Mouse (Mus musculus) spleen, adult 2 months (tissue): ENCODE data around the gene Aspscr1. TPM values are rescaled to one million over a fixed set of nuclear protein-coding genes. Genes with fewer than 3 reads are reported as not detected.

Source experiments
- DNase-seq, 2 experiments: peaks; one replicate each; pipeline versions ENCODE4 v3.0.0 to v3.0.0-alpha.2; 2012 to 2021; ENCODE audit warnings: low spot score in 2 of 2, low read depth in 1 of 2
- H3K27ac ChIP-seq: fragments of 200-500 bp; 2 replicates; pipeline ENCODE4 v1.5.1; 2012; ENCODE audit warnings: low read length, inconsistent platforms; ENCODE audit not compliant: insufficient read depth
- H3K27me3 ChIP-seq: fragments of 200-500 bp; 2 replicates; pipeline ENCODE4 v1.6.1; 2012; ENCODE audit warnings: mild to moderate bottlenecking, moderate library complexity, low read length, inconsistent platforms; ENCODE audit not compliant: control insufficient read depth, insufficient read depth
- H3K36me3 ChIP-seq: fragments of 200-500 bp; 2 replicates; pipeline ENCODE4 v1.6.1; 2012; ENCODE audit warnings: mild to moderate bottlenecking, low read length, inconsistent platforms; ENCODE audit not compliant: control insufficient read depth, insufficient read depth
- H3K4me1 ChIP-seq: fragments of 200-500 bp; 2 replicates; pipeline ENCODE4 v1.6.1; 2011; ENCODE audit warnings: inconsistent platforms; ENCODE audit not compliant: control insufficient read depth, insufficient read depth, insufficient read length
- H3K4me3 ChIP-seq: fragments of 200-500 bp; 2 replicates; pipeline ENCODE4 v1.5.1; 2011; ENCODE audit warnings: mild to moderate bottlenecking, inconsistent platforms; ENCODE audit not compliant: insufficient read depth, insufficient read length; ENCODE audit errors: extremely low read depth
- CTCF ChIP-seq: fragments of 200-500 bp; IDR thresholded peaks from 2 replicates; pipeline ENCODE4 v1.5.1; 2011; ENCODE audit warnings: mild to moderate bottlenecking, inconsistent platforms; ENCODE audit not compliant: insufficient read depth, insufficient read length, insufficient replicate concordance; ENCODE audit errors: extremely low read depth
- POLR2A ChIP-seq: fragments of 200-500 bp; IDR thresholded peaks from 2 replicates; pipeline ENCODE4 v1.6.1; 2011; ENCODE audit warnings: low read depth, low read length, inconsistent platforms
- WGBS: fragments of 180-500 bp; shearing (Covaris S2); methylation state at CpG from one replicate; pipeline ENCODE4 v1.1.7; 2018; 5-methylcytosine and 5-hydroxymethylcytosine counted together
- polyA plus RNA-seq: library from polyadenylated mRNA; depleted of rRNA; stranded (reverse); fragments of >200 nt; gene quantifications from 2 replicates; pipeline ENCODE4 v1.2.3, GENCODE M21; 2012

Aspscr1 gene
- polyA plus RNA-seq, 1 experiment: 84.5 TPM

- Histone ChIP-seq H3K36me3 (peaks cover 9% of the 10 kb centered on the region; the same call in 1 of the 2 replicates), H3K4me1 (no peaks in the 10 kb centered on the region), H3K4me3 (no peak overlapping the region), H3K27ac (no peak overlapping the region), H3K27me3 (no peaks in the 10 kb centered on the region)
- TF ChIP-seq CTCF (no peak), POLR2A (no peak)
- 89% methylated on average over 12 of the region's 12 CpGs for WGBS
- no peak for DNase-seq
These were observed 34.5 kb downstream of the Aspscr1 start for GRCm38 (mm10) chr11:120707225-120707624.

GRCm38 (mm10) chr11:120707969-120708368 lies 35.2 kb downstream of the Aspscr1 start:
- DNase-seq: no peak
- H3K27me3 ChIP-seq: no peaks in the 10 kb centered on the region
- no peak overlapping the region for H3K27ac ChIP-seq
- no peaks in the 10 kb centered on the region; the same call in 1 of the 2 replicates for H3K4me1 ChIP-seq
- no peak for TF ChIP-seq CTCF
- no peak for TF ChIP-seq POLR2A
- no peak overlapping the region for H3K4me3 ChIP-seq
- WGBS: 91% methylated on average over 5 of the region's 5 CpGs
- peaks cover 6% of the 10 kb centered on the region; the same call in 1 of the 2 replicates for H3K36me3 ChIP-seq

GRCm38 (mm10) chr11:120709551-120709950 lies 36.8 kb downstream of the Aspscr1 start:
- H3K4me3 ChIP-seq: no peak overlapping the region
- WGBS: 93% methylated on average over 2 of the region's 2 CpGs
- no peaks in the 10 kb centered on the region for H3K27me3 ChIP-seq
- TF ChIP-seq CTCF: no peak
- no peak for TF ChIP-seq POLR2A
- no peak overlapping the region for H3K27ac ChIP-seq
- 0 out of 2 replicates have a peak, but pooled peaks cover 3% of the 10 kb centered on the region for H3K36me3 ChIP-seq
- DNase-seq: no peak
- peaks cover 4% of the 10 kb centered on the region; the same call in 1 of the 2 replicates for H3K4me1 ChIP-seq

- TF ChIP-seq POLR2A (no peak), CTCF (no peak)
- 91% methylated on average over 5 of the region's 5 CpGs for WGBS
- Histone ChIP-seq H3K4me1 (peaks cover 4% of the 10 kb centered on the region; the same call in 1 of the 2 replicates), H3K27me3 (no peaks in the 10 kb centered on the region), H3K27ac (no peak overlapping the region), H3K36me3 (0 out of 2 replicates have a peak, but pooled peaks cover 3% of the 10 kb centered on the region), H3K4me3 (no peak overlapping the region)
- DNase-seq: no peak
These were observed 37.9 kb downstream of the Aspscr1 start for GRCm38 (mm10) chr11:120710672-120711071.

- H3K4me3 ChIP-seq: no peak overlapping the region
- 0 out of 2 replicates have a peak, but pooled peaks cover 3% of the 10 kb centered on the region for H3K36me3 ChIP-seq
- no peak overlapping the region for H3K27ac ChIP-seq
- TF ChIP-seq POLR2A: no peak
- TF ChIP-seq CTCF: no peak
- DNase-seq: no peak
- 77% methylated on average over 8 of the region's 8 CpGs for WGBS
- H3K27me3 ChIP-seq: no peaks in the 10 kb centered on the region
- peaks cover 4% of the 10 kb centered on the region; the same call in 1 of the 2 replicates for H3K4me1 ChIP-seq
These were observed 39.3 kb downstream of the Aspscr1 start for GRCm38 (mm10) chr11:120711980-120712604.

GRCm38 (mm10) chr11:120712771-120713568 lies 40.2 kb downstream of the Aspscr1 start:
- peaks cover 4% of the 10 kb centered on the region; the same call in 1 of the 2 replicates for H3K4me1 ChIP-seq
- H3K27me3 ChIP-seq: no peaks in the 10 kb centered on the region
- WGBS: 1% methylated on average over 38 of the region's 38 CpGs
- peak overlapping the region; percentile 81 for H3K4me3 ChIP-seq
- TF ChIP-seq CTCF: peak; percentile 82
- TF ChIP-seq POLR2A: no peak
- H3K36me3 ChIP-seq: 0 out of 2 replicates have a peak, but pooled peaks cover 4% of the 10 kb centered on the region
- peak in 1 of 2 experiments; percentile 47 for DNase-seq
- peak overlapping the region; percentile 30 for H3K27ac ChIP-seq
